Mouse (Mus musculus) hindbrain, embryonic 14.5 days (tissue): ENCODE data around the gene Ablim1. TPM values are rescaled to one million over a fixed set of nuclear protein-coding genes. Genes with fewer than 3 reads are reported as not detected.
A peak's percentile ranks its signal among the peaks of the same experiment; 100 is the strongest.

ENCODE experiments used
- ATAC-seq: fragments of 200-750 bp; cut with Nextera tagmentation; 2 replicates; pipeline ENCODE4 v1.8.0; 2017; ENCODE audit warnings: moderate number of reproducible peaks, mild to moderate bottlenecking, moderate TSS enrichment, moderate library complexity; ENCODE audit not compliant: low FRiP score
- DNase-seq: peaks from one replicate; pipeline ENCODE4 v3.0.0-alpha.2; 2015; ENCODE audit warnings: low spot score
- H3K27ac ChIP-seq: fragments of 300-500 bp; sonication (generic); 2 replicates; pipeline ENCODE4 v1.5.1; 2014; ENCODE audit warnings: mild to moderate bottlenecking, moderate library complexity
- H3K27me3 ChIP-seq: fragments of 300-500 bp; sonication (generic); 2 replicates; pipeline ENCODE4 v1.6.1; 2014; ENCODE audit warnings: mild to moderate bottlenecking, low read length, mixed read lengths; ENCODE audit not compliant: control insufficient read depth, insufficient read depth
- H3K36me3 ChIP-seq: fragments of 300-500 bp; sonication (generic); replicated peaks from 2 replicates; pipeline ENCODE4 v1.6.1; 2014; ENCODE audit not compliant: control insufficient read depth, insufficient read depth
- H3K4me1 ChIP-seq: fragments of 300-500 bp; sonication (generic); replicated peaks from 2 replicates; pipeline ENCODE4 v1.6.1; 2014; ENCODE audit warnings: antibody characterized with exemption, low read length, mixed read lengths; ENCODE audit not compliant: control insufficient read depth, insufficient read depth
- H3K4me2 ChIP-seq: fragments of 300-500 bp; sonication (generic); replicated peaks from 2 replicates; pipeline ENCODE4 v1.6.1; 2014; ENCODE audit warnings: mild to moderate bottlenecking, moderate library complexity
- H3K4me3 ChIP-seq: fragments of 300-500 bp; sonication (generic); replicated peaks from 2 replicates; pipeline ENCODE4 v1.5.1; 2014; ENCODE audit warnings: mild to moderate bottlenecking, low read length
- H3K9ac ChIP-seq: fragments of 300-500 bp; sonication (generic); 2 replicates; pipeline ENCODE4 v1.6.1; 2014
- H3K9me3 ChIP-seq: fragments of 300-500 bp; sonication (generic); 2 replicates; pipeline ENCODE4 v1.6.1; 2016; ENCODE audit warnings: low read length; ENCODE audit not compliant: control insufficient read depth
- WGBS: fragments of 180-500 bp; shearing (Covaris S2); extraction: QIAGEN DNeasy Blood & Tissue Kit; methylation state at CpG from one replicate; pipeline ENCODE4 v1.1.7; 2014; 5-methylcytosine and 5-hydroxymethylcytosine counted together
- polyA plus RNA-seq: library from polyadenylated mRNA; unstranded; fragments of >200 nt; fragmentation: Nextera tagmentation; extraction: Ambion mirVana; gene quantifications from 2 replicates; pipeline ENCODE4 v1.2.1, GENCODE M21; 2014

The Ablim1 gene
- polyA plus RNA-seq, 1 experiment from 2014 or later, result 56.6 TPM

DNA sequence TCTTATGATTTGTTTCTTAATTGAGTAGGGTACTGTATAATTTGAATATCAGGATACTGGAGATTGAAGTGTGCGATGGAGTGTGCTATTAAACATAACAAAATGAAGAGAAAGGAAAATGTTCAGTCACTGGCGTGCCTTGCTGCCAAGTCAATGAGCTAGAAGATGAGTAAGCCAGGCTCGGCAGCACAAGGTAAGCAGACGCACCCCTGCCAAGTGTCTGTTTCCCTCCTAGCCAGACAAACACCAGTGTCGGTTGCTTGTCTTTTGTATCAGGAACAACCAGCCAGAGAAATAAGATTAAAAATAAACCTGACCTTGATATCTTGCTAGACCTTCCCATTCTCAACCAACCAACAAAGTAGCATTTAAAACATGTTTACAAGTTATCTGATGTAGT, 18.2 kb downstream of the Ablim1 start:
- Histone ChIP-seq H3K27me3 (no peaks in the 10 kb centered on the region), H3K36me3 (no peaks in the 10 kb centered on the region), H3K4me2 (no peak overlapping the region), H3K9me3 (no peaks in the 10 kb centered on the region), H3K9ac (no peak overlapping the region), H3K4me1 (no peaks in the 10 kb centered on the region), H3K4me3 (no peak overlapping the region), H3K27ac (no peak overlapping the region)
- no peak for ATAC-seq
- DNase-seq, result no peak
- 78% methylated on average over 5 of the region's 5 CpGs for WGBS

- DNase-seq (no peak), ATAC-seq (no peak)
- H3K4me3 ChIP-seq, result no peak overlapping the region
- H3K36me3 ChIP-seq, result no peaks in the 10 kb centered on the region
- no peak overlapping the region for H3K4me2 ChIP-seq
- no peaks in the 10 kb centered on the region for H3K9me3 ChIP-seq
- H3K27ac ChIP-seq, result no peak overlapping the region
- H3K4me1 ChIP-seq, result no peaks in the 10 kb centered on the region
- no peaks in the 10 kb centered on the region for H3K27me3 ChIP-seq
- 66% methylated on average over 9 of the region's 9 CpGs for WGBS
- H3K9ac ChIP-seq, result no peak overlapping the region
Measured at GRCm38 (mm10) chr19:57295521-57295920, 19.2 kb downstream of the Ablim1 start.

DNA sequence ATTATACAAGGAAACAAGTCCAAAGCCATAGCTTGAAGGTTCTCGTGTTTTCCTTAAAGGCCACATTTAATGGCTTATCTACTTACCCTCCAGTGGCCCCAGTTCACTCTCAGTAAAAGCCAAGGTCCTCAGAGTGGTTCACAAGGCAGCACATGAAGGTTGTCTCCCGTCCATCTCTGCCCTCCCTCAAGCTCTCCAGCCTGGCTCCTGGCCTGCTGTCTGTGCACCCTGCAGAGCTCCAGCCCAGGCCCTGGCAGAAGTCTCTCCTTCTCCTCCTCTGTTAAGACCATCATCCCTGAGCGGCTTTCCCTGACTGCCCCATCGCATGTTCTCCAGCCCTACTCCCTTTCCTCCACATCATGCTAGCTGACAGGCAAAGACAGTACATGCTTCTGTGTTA, 20.4 kb downstream of the Ablim1 start:
- H3K4me3 ChIP-seq, result no peak overlapping the region
- 85% methylated on average over 4 of the region's 4 CpGs for WGBS

DNA sequence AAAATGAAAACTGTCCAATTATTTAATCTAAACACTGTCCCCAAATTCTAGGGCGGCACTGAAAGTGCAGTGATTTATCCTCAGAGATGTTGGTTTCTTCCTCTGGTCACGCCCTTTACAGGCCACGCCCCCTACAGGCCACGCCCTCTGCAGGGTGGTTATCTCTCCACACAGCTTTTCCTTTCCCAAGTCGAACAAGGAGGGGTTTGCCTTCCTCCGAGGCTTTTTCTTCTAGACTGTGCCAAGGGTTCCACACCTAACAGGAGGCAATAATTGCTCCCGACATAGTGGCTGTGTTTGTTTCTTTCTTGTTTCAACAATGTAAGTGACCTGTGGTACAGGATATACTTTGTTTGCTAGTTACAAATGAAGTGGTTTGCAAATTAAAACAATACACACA, 21.0 kb downstream of the Ablim1 start:
- no peaks in the 10 kb centered on the region for H3K4me1 ChIP-seq
- no peak overlapping the region for H3K4me2 ChIP-seq
- no peaks in the 10 kb centered on the region for H3K36me3 ChIP-seq
- no peak overlapping the region for H3K4me3 ChIP-seq
- H3K9me3 ChIP-seq, result no peaks in the 10 kb centered on the region
- 40% methylated on average over 7 of the region's 7 CpGs for WGBS
- H3K27me3 ChIP-seq, result no peaks in the 10 kb centered on the region
- no peak overlapping the region for H3K27ac ChIP-seq
- H3K9ac ChIP-seq, result no peak overlapping the region
- no peak for ATAC-seq
- no peak for DNase-seq

More for the DNA sequence above, 20.4 kb downstream of the Ablim1 start:
- DNase-seq, result no peak
- Histone ChIP-seq H3K9ac (no peak overlapping the region), H3K4me1 (no peaks in the 10 kb centered on the region), H3K4me2 (no peak overlapping the region), H3K9me3 (no peaks in the 10 kb centered on the region), H3K27ac (no peak overlapping the region), H3K36me3 (no peaks in the 10 kb centered on the region), H3K27me3 (no peaks in the 10 kb centered on the region)
- no peak for ATAC-seq

GRCm38 (mm10) chr19:57283310-57283709, 31.4 kb downstream of the Ablim1 start:
- Histone ChIP-seq H3K9ac (no peak overlapping the region), H3K4me2 (no peak overlapping the region), H3K27me3 (no peaks in the 10 kb centered on the region), H3K9me3 (no peaks in the 10 kb centered on the region), H3K4me3 (no peak overlapping the region), H3K4me1 (peaks cover under 1% of the 10 kb centered on the region; the same call in 1 of the 2 replicates), H3K27ac (no peak overlapping the region), H3K36me3 (no peaks in the 10 kb centered on the region)
- ATAC-seq, result no peak
- WGBS, result 62% methylated on average over 3 of the region's 3 CpGs
- no peak for DNase-seq

DNA sequence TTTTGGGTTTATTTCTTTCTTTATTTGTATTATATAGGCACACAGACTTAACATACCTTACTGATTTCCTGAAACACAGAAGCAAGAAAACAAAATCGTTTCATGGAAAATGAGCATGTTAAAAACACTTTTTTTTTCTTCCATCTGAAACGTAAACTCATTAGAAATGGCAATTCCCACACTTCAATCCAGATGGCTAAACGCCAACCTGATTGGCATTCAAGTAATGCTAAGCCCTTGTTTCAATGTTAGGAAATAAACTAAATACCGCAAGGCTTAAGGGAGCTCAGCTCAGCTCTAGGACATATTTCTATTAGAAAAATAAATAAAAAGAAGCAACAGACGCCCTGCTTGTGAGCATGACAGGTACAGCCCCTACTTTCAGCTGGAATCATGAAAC, 32.1 kb downstream of the Ablim1 start:
- 53% methylated on average over 5 of the region's 5 CpGs for WGBS
- H3K9me3 ChIP-seq, result no peaks in the 10 kb centered on the region
- no peak overlapping the region for H3K4me3 ChIP-seq
- peaks cover 2% of the 10 kb centered on the region; the same call in 1 of the 2 replicates for H3K4me1 ChIP-seq
- H3K9ac ChIP-seq, result no peak overlapping the region
- ATAC-seq (no peak), DNase-seq (peak; percentile 66)
- no peaks in the 10 kb centered on the region for H3K27me3 ChIP-seq
- H3K27ac ChIP-seq, result no peak overlapping the region
- H3K36me3 ChIP-seq, result no peaks in the 10 kb centered on the region
- H3K4me2 ChIP-seq, result no peak overlapping the region

DNA sequence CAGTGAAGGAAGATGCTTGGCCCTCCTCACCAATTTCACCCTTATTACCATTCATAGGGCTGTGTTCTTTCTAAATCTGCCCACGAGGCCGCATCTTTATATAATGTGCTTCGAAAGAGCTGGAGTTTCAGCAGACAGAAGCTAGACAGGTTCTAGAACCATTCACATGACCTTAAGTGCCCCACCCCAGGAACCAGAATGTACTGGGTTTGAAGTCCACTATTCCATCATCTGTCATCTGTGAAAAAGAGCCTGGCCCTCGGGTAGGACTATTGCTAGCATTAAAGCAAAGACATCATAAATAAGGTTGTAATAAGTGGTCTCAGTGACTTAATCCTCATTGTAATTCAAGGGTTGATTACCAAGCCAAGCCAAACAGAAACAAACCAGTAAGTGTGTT, 35.1 kb downstream of the Ablim1 start:
- ATAC-seq (no peak), DNase-seq (no peak)
- 82% methylated on average over 4 of the region's 4 CpGs for WGBS
- peaks cover 12% of the 10 kb centered on the region for H3K4me1 ChIP-seq
- H3K9ac ChIP-seq, result no peak overlapping the region
- H3K4me3 ChIP-seq, result no peak overlapping the region
- H3K27ac ChIP-seq, result no peak overlapping the region
- no peaks in the 10 kb centered on the region for H3K9me3 ChIP-seq
- no peaks in the 10 kb centered on the region for H3K27me3 ChIP-seq
- no peak overlapping the region for H3K4me2 ChIP-seq
- H3K36me3 ChIP-seq, result no peaks in the 10 kb centered on the region

DNA sequence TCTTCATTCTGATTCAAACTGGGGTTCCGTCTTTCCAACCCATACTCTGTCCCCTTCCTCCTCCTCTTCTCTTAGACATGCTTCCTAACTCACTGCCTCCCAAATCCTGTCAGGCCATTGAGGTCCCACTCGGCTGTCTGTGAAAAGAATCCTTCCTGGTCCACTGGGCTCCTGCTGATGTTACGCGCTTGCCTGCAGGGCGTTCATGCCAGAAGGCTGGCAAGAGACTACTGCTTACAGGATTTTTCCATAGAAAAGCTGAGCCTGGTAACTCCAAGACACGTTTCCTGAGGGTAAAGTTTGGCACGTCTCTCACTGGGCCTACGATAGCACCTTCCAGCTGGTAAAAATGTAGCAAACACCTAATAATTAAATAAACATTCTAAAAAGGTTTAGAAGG, 36.5 kb downstream of the Ablim1 start:
- Histone ChIP-seq H3K9ac (no peak overlapping the region), H3K27ac (no peak overlapping the region), H3K4me1 (peaks cover 17% of the 10 kb centered on the region), H3K27me3 (no peaks in the 10 kb centered on the region), H3K4me2 (no peak overlapping the region), H3K36me3 (no peaks in the 10 kb centered on the region), H3K9me3 (no peaks in the 10 kb centered on the region), H3K4me3 (no peak overlapping the region)
- 64% methylated on average over 8 of the region's 8 CpGs for WGBS
- ATAC-seq (no peak), DNase-seq (no peak)

DNA sequence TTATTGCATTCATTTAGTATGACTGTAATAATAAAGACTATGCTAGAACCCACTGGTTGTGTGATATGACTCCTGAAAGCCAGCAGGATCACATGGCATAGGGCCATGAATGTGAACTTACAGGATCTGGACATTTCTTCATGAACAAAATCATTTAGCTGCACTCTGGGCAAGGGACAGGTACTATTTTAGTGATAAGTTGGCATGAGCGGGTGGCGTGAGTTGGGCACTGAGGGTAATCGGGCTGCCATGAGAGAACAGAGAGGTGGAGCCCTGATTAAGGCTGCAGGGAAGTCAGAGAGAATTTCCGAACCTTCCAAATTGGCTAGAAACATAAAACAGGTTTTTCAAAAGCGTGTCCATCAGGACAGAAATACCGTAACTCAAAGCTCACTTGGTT, 37.7 kb downstream of the Ablim1 start:
- Histone ChIP-seq H3K27ac (no peak overlapping the region), H3K4me3 (no peak overlapping the region), H3K27me3 (no peaks in the 10 kb centered on the region), H3K36me3 (no peaks in the 10 kb centered on the region), H3K9ac (no peak overlapping the region), H3K4me2 (no peak overlapping the region), H3K9me3 (no peaks in the 10 kb centered on the region), H3K4me1 (peaks cover 25% of the 10 kb centered on the region)
- ATAC-seq (no peak), DNase-seq (no peak)
- WGBS, result 86% methylated on average over 6 of the region's 6 CpGs

GRCm38 (mm10) chr19:57275166-57275953, 39.4 kb downstream of the Ablim1 start:
- Histone ChIP-seq H3K9ac (no peak overlapping the region), H3K4me3 (no peak overlapping the region), H3K9me3 (no peaks in the 10 kb centered on the region), H3K27me3 (no peaks in the 10 kb centered on the region), H3K4me1 (peaks cover 29% of the 10 kb centered on the region), H3K36me3 (no peaks in the 10 kb centered on the region), H3K27ac (no peak overlapping the region), H3K4me2 (peak overlapping the region; percentile 32)
- 51% methylated on average over 15 of the region's 15 CpGs for WGBS
- DNase-seq, result no peak
- no peak for ATAC-seq
